Mouse (Mus musculus): ENCODE measurements around the gene Myh3. TPM values are rescaled to one million over a fixed set of nuclear protein-coding genes. Genes with fewer than 3 reads are reported as not detected.

Gene Myh3
- 0.12 to 0.13 TPM in 2 of 4 replicates, not detected in the others for total RNA-seq (2023)

DNA sequence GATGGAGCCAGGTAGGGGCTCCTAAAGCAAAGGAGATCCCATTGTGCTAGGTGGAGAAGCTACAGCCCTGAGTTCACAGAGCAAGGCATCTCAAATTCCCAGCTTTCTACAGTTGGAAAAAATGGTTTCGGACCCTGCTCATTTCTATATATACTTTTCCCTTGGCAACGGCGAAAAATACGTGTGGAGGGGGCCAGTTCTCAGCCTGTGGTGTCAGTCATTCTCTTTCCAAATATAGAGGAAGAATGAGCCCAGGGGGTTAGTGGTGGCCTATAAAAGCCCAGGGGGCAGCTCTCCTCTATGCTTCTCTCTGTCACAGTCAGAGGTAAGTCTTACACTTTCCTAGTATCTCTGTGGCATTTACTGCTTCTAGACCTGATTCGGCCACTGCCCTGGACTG is at the start of gene Myh3:
Myh3 (plus strand) TSS at position 301 of the 400 bp plus-strand sequence.

DNA sequence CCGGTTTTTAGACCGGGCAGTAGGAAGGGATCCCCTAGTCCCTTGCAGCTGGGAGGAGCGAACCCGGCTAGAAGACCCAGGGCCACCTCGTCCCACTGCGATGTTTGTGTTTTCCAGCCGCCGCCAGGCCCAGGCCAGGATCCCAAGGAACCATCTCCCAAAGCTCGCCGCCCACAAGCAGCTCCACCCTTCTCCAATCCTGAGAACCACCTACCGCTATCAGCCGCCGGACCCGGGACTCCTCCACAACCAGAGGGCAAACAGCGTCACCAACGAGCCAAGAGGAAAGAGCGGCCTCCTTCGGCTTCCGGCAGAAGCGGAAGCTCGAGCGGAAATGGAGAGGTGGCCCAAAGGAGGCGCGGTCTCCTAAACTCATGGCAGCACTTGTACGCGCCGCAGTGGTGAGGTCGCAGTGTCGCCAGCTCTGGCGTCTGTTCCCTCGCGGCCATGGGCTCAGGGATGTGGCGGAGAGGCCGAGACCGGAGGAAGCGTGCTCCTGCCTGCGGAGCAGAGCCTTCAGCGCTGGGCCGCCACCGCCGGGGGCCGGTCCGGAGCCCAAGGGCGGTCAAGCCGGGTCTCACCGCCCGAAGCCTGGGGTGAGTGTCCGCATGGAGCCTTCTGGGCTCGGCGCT is 25.7 kb upstream of the Myh3 start, which contains the start of the genes Adprm and Sco1:
Adprm (minus strand) TSS at position 274 of the 632 bp plus-strand sequence.
Sco1 (plus strand) TSS at position 350 of the 632 bp plus-strand sequence.

Other genes starting within 250 kb of the Myh3 start
- gene Pirt, start 166.3 kb upstream of the Myh3 start, total RNA-seq (2023), result not detected in 4 replicates
- not detected in 4 replicates for gene Tmem238l, start 121.7 kb upstream of the Myh3 start, total RNA-seq (2023)
- 0.60 to 1.5 TPM in 2 of 4 replicates, not detected in the others for gene Tmem220, start 53.1 kb upstream of the Myh3 start, total RNA-seq (2023)
- gene Adprm, start 25.7 kb upstream of the Myh3 start, total RNA-seq (2023), result 28.5 to 34.6 TPM (median 31.3 TPM) in 4 replicates
- 9.5 to 12.5 TPM (median 10.8 TPM) in 4 replicates for gene Sco1, start 25.6 kb upstream of the Myh3 start, total RNA-seq (2023)
- not detected in 4 replicates for gene Myh2, start 92.7 kb downstream of the Myh3 start, total RNA-seq (2023)
- not detected in 4 replicates for gene Myh1, start 121.8 kb downstream of the Myh3 start, total RNA-seq (2023)
- not detected in 4 replicates for gene Myh4, start 159.7 kb downstream of the Myh3 start, total RNA-seq (2023)
- gene Myh8, start 198.8 kb downstream of the Myh3 start, total RNA-seq (2023), result not detected in 4 replicates
- gene Myh13, start 243.4 kb downstream of the Myh3 start, total RNA-seq (2023), result not detected in 4 replicates